Mouse (Mus musculus): Measurements from ENCODE around the gene Med16. TPM values are rescaled to one million over a fixed set of nuclear protein-coding genes. Genes with fewer than 3 reads are reported as not detected.
A peak's percentile ranks its signal among the peaks of the same experiment; 100 is the strongest.
"Not testable (repeated sequence)": the region's sequence is repeated elsewhere in the genome, so short reads cannot be mapped to it uniquely, and the experiment has no call there.

The Med16 gene
- polyA plus RNA-seq, 1 experiment from 2014 or later: 49.0 TPM

GRCm38 (mm10) chr10:79886611-79887010 lies 22.1 kb downstream of the Med16 start:
- H3K27ac ChIP-seq (replicated peaks): no peak overlapping the region
- H3K4me3 ChIP-seq: no peak overlapping the region
- ATAC-seq (ENCODE audit: low read depth): no peak
- H3K4me1 ChIP-seq (replicated peaks): peaks cover 21% of the 10 kb centered on the region
- H3K9ac ChIP-seq: no peak overlapping the region
- no peaks in the 10 kb centered on the region for H3K9me3 ChIP-seq
- peaks cover 18% of the 10 kb centered on the region for H3K27me3 ChIP-seq
- no peak overlapping the region for H3K4me2 ChIP-seq
- WGBS: 75% methylated on average over 8 of the region's 8 CpGs
- no peaks in the 10 kb centered on the region for H3K36me3 ChIP-seq

- H3K4me2 ChIP-seq: no peak within 1 kb of the TSS
- 81% methylated on average over 6 of the region's 6 CpGs for WGBS
- no peak for ATAC-seq (ENCODE audit: low read depth)
- H3K9me3 ChIP-seq: no peaks in the 10 kb centered on the region
- H3K36me3 ChIP-seq: no peaks in the 10 kb centered on the region
- no peak within 1 kb of the TSS for H3K4me3 ChIP-seq
- peaks cover 21% of the 10 kb centered on the region for H3K4me1 ChIP-seq (replicated peaks)
- no peak within 1 kb of the TSS for H3K27ac ChIP-seq (replicated peaks)
- no peak within 1 kb of the TSS for H3K9ac ChIP-seq
- H3K27me3 ChIP-seq: peaks cover 24% of the 10 kb centered on the region
Observed at GRCm38 (mm10) chr10:79886054-79886453, 22.7 kb downstream of the Med16 start, which contains the start of gene Elane. Gene Elane, plus strand, starts transcription at chr10:79886247.

- not testable (repeated sequence) for ATAC-seq (ENCODE audit: low read depth); H3K9ac ChIP-seq; H3K27ac ChIP-seq (replicated peaks); H3K9me3 ChIP-seq; H3K4me2 ChIP-seq; H3K4me3 ChIP-seq; H3K36me3 ChIP-seq
- Histone ChIP-seq H3K4me1 (replicated peaks) (peaks cover 21% of the 10 kb centered on the region), H3K27me3 (peaks cover 33% of the 10 kb centered on the region)
- WGBS: 79% methylated on average over 3 of the region's 3 CpGs
Observed at GRCm38 (mm10) chr10:79884938-79885337, 23.8 kb downstream of the Med16 start.

GRCm38 (mm10) chr10:79884446-79884845 lies 24.3 kb downstream of the Med16 start:
- Histone ChIP-seq H3K9me3 (no peaks in the 10 kb centered on the region), H3K4me3 (no peak overlapping the region), H3K4me1 (replicated peaks) (peaks cover 21% of the 10 kb centered on the region), H3K4me2 (no peak overlapping the region), H3K36me3 (no peaks in the 10 kb centered on the region), H3K27me3 (peaks cover 33% of the 10 kb centered on the region), H3K9ac (no peak overlapping the region), H3K27ac (replicated peaks) (no peak overlapping the region)
- 78% methylated on average over 4 of the region's 4 CpGs for WGBS
- ATAC-seq (ENCODE audit: low read depth): 0 out of 2 replicates have a peak, but pooled peaks have one; percentile 15

GRCm38 (mm10) chr10:79883297-79884084 lies 25.2 kb downstream of the Med16 start:
- peak overlapping the region; percentile 45 for H3K9ac ChIP-seq
- H3K9me3 ChIP-seq: no peaks in the 10 kb centered on the region
- H3K36me3 ChIP-seq: no peaks in the 10 kb centered on the region
- WGBS: 15% methylated on average over 22 of the region's 22 CpGs
- H3K4me3 ChIP-seq: no peak overlapping the region
- H3K27me3 ChIP-seq: peaks cover 33% of the 10 kb centered on the region
- peak; percentile 25 for ATAC-seq (ENCODE audit: low read depth)
- H3K4me1 ChIP-seq (replicated peaks): peaks cover 21% of the 10 kb centered on the region
- H3K4me2 ChIP-seq: no peak overlapping the region
- no peak overlapping the region for H3K27ac ChIP-seq (replicated peaks)

GRCm38 (mm10) chr10:79881981-79882380 lies 26.7 kb downstream of the Med16 start:
- 8% methylated on average over 22 of the region's 22 CpGs for WGBS
- no peak overlapping the region for H3K27ac ChIP-seq (replicated peaks)
- no peak for ATAC-seq (ENCODE audit: low read depth)
- H3K4me3 ChIP-seq: no peak overlapping the region
- H3K4me1 ChIP-seq (replicated peaks): peaks cover 21% of the 10 kb centered on the region
- H3K36me3 ChIP-seq: no peaks in the 10 kb centered on the region
- H3K27me3 ChIP-seq: peaks cover 33% of the 10 kb centered on the region
- no peaks in the 10 kb centered on the region for H3K9me3 ChIP-seq
- H3K9ac ChIP-seq: peak overlapping the region; percentile 43; the same call in 1 of the 2 replicates
- H3K4me2 ChIP-seq: peak overlapping the region; percentile 37

- no peak overlapping the region for H3K9ac ChIP-seq
- no peaks in the 10 kb centered on the region for H3K36me3 ChIP-seq
- H3K4me1 ChIP-seq (replicated peaks): peaks cover 22% of the 10 kb centered on the region
- H3K9me3 ChIP-seq: no peaks in the 10 kb centered on the region
- no peak for ATAC-seq (ENCODE audit: low read depth)
- no peak overlapping the region for H3K27ac ChIP-seq (replicated peaks)
- 18% methylated on average over 9 of the region's 9 CpGs for WGBS
- H3K27me3 ChIP-seq: peaks cover 33% of the 10 kb centered on the region
- H3K4me3 ChIP-seq: no peak overlapping the region
- H3K4me2 ChIP-seq: no peak overlapping the region
Observed at GRCm38 (mm10) chr10:79880721-79881120, 28.0 kb downstream of the Med16 start.

- 40% methylated on average over 3 of the region's 3 CpGs for WGBS
- no peak for ATAC-seq (ENCODE audit: low read depth)
- H3K4me3 ChIP-seq: no peak overlapping the region
Observed at GRCm38 (mm10) chr10:79879527-79879926, 29.2 kb downstream of the Med16 start.

GRCm38 (mm10) chr10:79877757-79878156 lies 31.0 kb downstream of the Med16 start:
- no peak overlapping the region for H3K4me3 ChIP-seq
- H3K9me3 ChIP-seq: no peaks in the 10 kb centered on the region
- H3K4me1 ChIP-seq (replicated peaks): peaks cover 32% of the 10 kb centered on the region
- H3K27ac ChIP-seq (replicated peaks): no peak overlapping the region
- H3K9ac ChIP-seq: no peak overlapping the region
- peaks cover 25% of the 10 kb centered on the region for H3K27me3 ChIP-seq
- 49% methylated on average over 12 of the region's 12 CpGs for WGBS
- no peak for ATAC-seq (ENCODE audit: low read depth)
- no peak overlapping the region for H3K4me2 ChIP-seq
- H3K36me3 ChIP-seq: no peaks in the 10 kb centered on the region

More at GRCm38 (mm10) chr10:79879527-79879926, 29.2 kb downstream of the Med16 start:
- Histone ChIP-seq H3K36me3 (no peaks in the 10 kb centered on the region), H3K9ac (no peak overlapping the region), H3K27me3 (peaks cover 33% of the 10 kb centered on the region), H3K4me2 (no peak overlapping the region), H3K9me3 (no peaks in the 10 kb centered on the region), H3K27ac (replicated peaks) (no peak overlapping the region), H3K4me1 (replicated peaks) (peaks cover 34% of the 10 kb centered on the region)

GRCm38 (mm10) chr10:79877174-79877573 lies 31.5 kb downstream of the Med16 start:
- Histone ChIP-seq H3K9me3 (no peaks in the 10 kb centered on the region), H3K4me3 (no peak overlapping the region), H3K27me3 (peaks cover 20% of the 10 kb centered on the region), H3K4me1 (replicated peaks) (peaks cover 32% of the 10 kb centered on the region), H3K27ac (replicated peaks) (no peak overlapping the region), H3K4me2 (no peak overlapping the region), H3K9ac (no peak overlapping the region), H3K36me3 (no peaks in the 10 kb centered on the region)
- ATAC-seq (ENCODE audit: low read depth): no peak
- WGBS: 48% methylated on average over 1 of the region's 1 CpGs

- Histone ChIP-seq H3K4me3 (peak within 1 kb of the TSS; percentile 66), H3K9ac (peak within 1 kb of the TSS; percentile 97), H3K4me2 (peak within 1 kb of the TSS; percentile 92), H3K4me1 (replicated peaks) (peaks cover 52% of the 10 kb centered on the region), H3K36me3 (peaks cover 25% of the 10 kb centered on the region), H3K27ac (replicated peaks) (peak within 1 kb of the TSS; percentile 94), H3K9me3 (no peaks in the 10 kb centered on the region), H3K27me3 (no peaks in the 10 kb centered on the region)
- under 1% methylated on average over 57 of the region's 57 CpGs for WGBS
- peak; percentile 92 for ATAC-seq (ENCODE audit: low read depth)
Observed at GRCm38 (mm10) chr10:79874290-79874862, 34.3 kb downstream of the Med16 start, which contains the start of the genes Prtn3 and Plppr3. Gene Prtn3, plus strand, starts transcription at chr10:79874476. Gene Plppr3, minus strand, starts transcription at chr10:79874634.

- peak; percentile 2 for ATAC-seq (ENCODE audit: low read depth)
- Histone ChIP-seq H3K9ac (peak overlapping the region; percentile 97), H3K27ac (replicated peaks) (peak overlapping the region; percentile 94), H3K36me3 (peaks cover 30% of the 10 kb centered on the region), H3K27me3 (no peaks in the 10 kb centered on the region), H3K9me3 (no peaks in the 10 kb centered on the region), H3K4me2 (peak overlapping the region; percentile 92), H3K4me1 (replicated peaks) (peaks cover 58% of the 10 kb centered on the region), H3K4me3 (peak overlapping the region; percentile 66)
- WGBS: under 1% methylated on average over 26 of the region's 26 CpGs
Observed at GRCm38 (mm10) chr10:79873715-79874289, 34.9 kb downstream of the Med16 start.

Measured in neural tube, embryonic 13.5 days (tissue).